Mouse (Mus musculus) macrophage (primary cell): ENCODE results near the gene Nav3. TPM values are rescaled to one million over a fixed set of nuclear protein-coding genes. Genes with fewer than 3 reads are reported as not detected.
"Not testable (repeated sequence)": the region's sequence is repeated elsewhere in the genome, so short reads cannot be mapped to it uniquely, and the experiment has no call there.

Source experiments
- H3K27ac ChIP-seq: fragments of 350-480 bp; formaldehyde crosslinking; 2 replicates; pipeline ENCODE4 v1.9.0; 2021
- H3K36me3 ChIP-seq: fragments of 350-480 bp; formaldehyde crosslinking; 2 replicates; pipeline ENCODE4 v1.9.0; 2021; ENCODE audit errors: inconsistent target
- H3K4me3 ChIP-seq: fragments of 350-480 bp; formaldehyde crosslinking; 2 replicates; pipeline ENCODE4 v1.9.0; 2021; ENCODE audit errors: inconsistent target
- H3K79me2 ChIP-seq: fragments of 350-480 bp; formaldehyde crosslinking; 2 replicates; pipeline ENCODE4 v1.9.0; 2021; ENCODE audit errors: inconsistent target
- WGBS: methylation state at CpG from one replicate; pipeline ENCODE4 v1.1.7; 2026; ENCODE audit warnings: inconsistent platforms; ENCODE audit not compliant: missing documents; 5-methylcytosine and 5-hydroxymethylcytosine counted together
- polyA plus RNA-seq: library from polyadenylated mRNA; stranded (reverse); fragments of 250-400 nt; gene quantifications from 3 replicates; pipeline ENCODE4 v1.2.4, GENCODE M21; 2018; ENCODE audit warnings: inconsistent platforms

Nav3 gene
- polyA plus RNA-seq, 1 experiment from 2014 or later, result not detected

DNA sequence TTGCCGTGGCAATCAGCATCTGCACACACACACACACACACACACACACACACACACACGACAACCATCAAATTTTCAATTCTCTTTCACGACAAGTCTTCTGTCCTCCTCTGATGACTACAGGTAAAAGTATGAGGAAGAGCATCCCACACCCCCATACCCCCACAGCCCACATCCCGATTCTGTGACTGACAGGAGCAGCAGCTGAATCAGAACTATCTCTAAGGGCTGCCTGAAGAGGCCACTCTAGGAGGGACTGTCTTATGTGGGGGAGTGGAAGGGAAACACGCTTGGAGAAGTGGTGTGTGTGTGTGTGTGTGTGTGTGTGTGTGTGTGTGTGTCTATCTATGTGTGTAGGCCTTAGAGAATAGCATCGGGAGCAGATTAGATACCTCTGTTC lies 352.7 kb downstream of the Nav3 start:
- Histone ChIP-seq H3K36me3 (no peaks in the 10 kb centered on the region), H3K4me3 (no peak overlapping the region), H3K79me2 (no peaks in the 10 kb centered on the region), H3K27ac (no peak overlapping the region)
- WGBS, result 94% methylated on average over 3 of the region's 6 CpGs

DNA sequence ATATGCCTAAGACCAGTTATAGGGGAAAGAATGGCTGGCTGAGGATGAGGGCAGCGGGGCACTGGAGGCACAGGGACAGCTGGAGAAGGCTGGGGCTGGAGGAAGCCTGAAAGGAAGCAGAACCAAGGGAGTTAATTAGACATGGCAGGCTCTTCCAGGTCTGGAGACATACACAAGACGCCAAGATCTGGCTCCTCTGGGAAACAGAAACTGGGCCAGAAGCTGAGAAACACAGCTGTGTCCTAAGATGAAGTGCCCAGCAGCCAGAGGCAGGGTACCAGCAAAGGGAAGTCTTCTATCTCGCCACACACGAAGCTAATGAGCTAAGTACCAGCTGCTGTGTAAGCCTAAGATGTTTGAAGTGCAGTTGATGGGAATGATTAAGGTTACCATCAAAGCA lies 353.8 kb downstream of the Nav3 start:
- Histone ChIP-seq H3K4me3 (no peak overlapping the region), H3K27ac (no peak overlapping the region), H3K36me3 (no peaks in the 10 kb centered on the region), H3K79me2 (no peaks in the 10 kb centered on the region)
- 80% methylated on average over 4 of the region's 4 CpGs for WGBS

DNA sequence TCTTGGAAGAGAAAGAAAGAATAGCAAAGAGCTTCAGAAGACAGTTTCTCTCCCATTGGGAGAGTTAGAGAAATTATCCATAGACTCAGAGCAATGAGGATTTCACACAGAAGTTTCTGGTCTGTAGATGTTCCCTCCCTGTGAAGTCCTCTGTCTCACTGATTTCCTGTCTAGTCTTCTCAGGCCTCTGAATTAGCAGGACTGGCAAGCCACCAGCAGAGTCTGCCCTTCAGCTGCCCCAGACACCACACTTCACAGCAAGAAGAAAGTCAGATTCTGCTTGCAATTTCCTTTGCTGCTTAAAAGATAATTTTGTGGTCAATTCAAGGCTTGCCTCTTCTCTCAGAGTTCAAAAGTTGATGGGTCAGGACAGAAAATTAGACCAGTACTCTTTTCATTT lies 361.6 kb downstream of the Nav3 start:
- no peaks in the 10 kb centered on the region for H3K79me2 ChIP-seq
- H3K4me3 ChIP-seq, result no peak overlapping the region
- H3K36me3 ChIP-seq, result no peaks in the 10 kb centered on the region
- no peak overlapping the region for H3K27ac ChIP-seq

DNA sequence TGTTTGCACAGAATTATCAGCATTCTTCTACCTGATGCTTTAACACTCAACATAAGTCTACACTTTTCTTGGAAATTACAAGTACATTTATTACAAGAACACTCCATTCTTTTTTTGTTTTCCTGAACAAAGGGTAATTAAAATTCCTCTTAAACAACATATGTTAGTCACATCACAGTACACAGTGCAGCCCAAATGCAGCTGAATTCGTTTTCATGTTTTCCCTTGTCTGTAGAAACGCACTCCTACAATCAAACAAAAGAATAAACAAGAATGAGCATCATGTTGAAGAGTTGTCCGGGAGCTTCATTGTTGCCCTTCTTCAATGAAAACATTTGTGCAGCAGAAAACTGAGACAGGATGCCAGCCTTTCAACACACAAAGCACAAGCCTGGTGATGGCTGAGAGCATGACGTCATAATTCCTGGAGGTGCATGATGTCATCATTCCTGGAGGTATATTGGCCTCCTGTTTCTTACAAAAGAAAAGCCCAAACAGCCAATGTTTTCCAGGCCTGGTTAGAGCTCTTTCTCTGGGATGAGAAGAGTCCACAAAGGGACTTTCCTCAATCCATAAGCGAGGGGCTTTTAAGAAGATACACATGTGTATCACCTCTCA lies 367.5 kb downstream of the Nav3 start:
- no peaks in the 10 kb centered on the region for H3K79me2 ChIP-seq
- H3K27ac ChIP-seq, result no peak overlapping the region
- WGBS, result 83% methylated on average over 5 of the region's 5 CpGs
- H3K4me3 ChIP-seq, result no peak overlapping the region
- H3K36me3 ChIP-seq, result no peaks in the 10 kb centered on the region

DNA sequence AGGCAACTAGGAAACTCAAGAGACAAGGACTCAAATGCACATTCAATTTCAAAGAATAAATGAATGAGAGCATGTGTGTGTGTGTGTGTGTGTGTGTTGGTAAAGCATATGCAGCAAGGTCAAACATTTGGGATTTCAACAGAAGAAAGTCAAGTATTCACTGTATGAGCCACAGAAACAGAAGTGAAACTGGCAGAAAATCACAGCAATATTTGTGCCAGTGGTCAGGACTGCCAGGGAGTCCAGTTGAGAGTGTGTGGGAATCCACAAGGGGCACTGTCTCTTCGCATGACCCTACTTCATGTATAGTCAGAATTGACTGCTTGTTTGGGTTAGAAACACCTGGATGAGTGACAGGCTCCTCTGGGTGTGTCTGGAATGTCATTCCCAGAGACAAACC lies 370.1 kb downstream of the Nav3 start:
- WGBS, result 50% methylated on average over 1 of the region's 1 CpGs
- H3K27ac ChIP-seq, result no peak overlapping the region
- no peaks in the 10 kb centered on the region for H3K36me3 ChIP-seq
- H3K79me2 ChIP-seq, result no peaks in the 10 kb centered on the region
- H3K4me3 ChIP-seq, result no peak overlapping the region

DNA sequence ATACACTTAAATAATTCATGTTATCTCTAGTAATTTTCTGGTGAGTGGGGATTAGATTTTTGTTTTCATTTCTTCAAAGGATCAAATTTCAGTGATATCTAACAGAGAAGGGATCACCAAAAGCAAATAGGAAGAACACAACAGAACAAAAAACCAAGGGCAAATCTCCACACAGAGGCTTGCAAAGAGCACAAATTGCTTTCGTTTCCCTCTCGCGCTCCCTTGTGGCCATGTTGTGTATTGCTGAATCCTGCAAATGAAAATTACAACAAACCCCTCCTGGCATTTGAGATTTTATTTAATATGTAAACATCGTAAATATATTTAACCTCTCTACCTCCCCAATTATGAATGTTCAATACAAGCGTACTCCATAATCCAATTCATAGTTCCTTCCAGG lies 370.8 kb downstream of the Nav3 start:
- Histone ChIP-seq H3K27ac (no peak overlapping the region), H3K36me3 (no peaks in the 10 kb centered on the region), H3K4me3 (no peak overlapping the region), H3K79me2 (no peaks in the 10 kb centered on the region)
- WGBS, result 1% methylated on average over 5 of the region's 5 CpGs

DNA sequence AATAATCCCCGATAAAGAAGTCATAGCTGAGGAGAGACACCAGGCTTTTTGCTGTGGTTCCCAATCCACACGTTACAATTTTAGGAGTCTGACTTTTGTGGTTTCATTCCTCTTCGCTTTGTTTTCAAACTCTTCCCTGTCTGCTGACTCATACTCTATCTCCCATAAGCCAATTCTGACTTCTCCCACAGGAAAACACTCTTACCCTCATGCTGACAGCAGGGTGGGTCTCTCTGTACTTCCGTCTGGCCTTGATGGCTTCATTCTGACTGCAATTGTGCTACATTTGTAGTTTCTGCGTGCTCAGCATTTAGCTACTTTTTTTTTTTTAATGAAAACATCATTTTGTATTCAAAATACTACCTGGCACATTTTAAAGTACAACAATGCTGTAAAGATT lies 379.4 kb downstream of the Nav3 start:
- Histone ChIP-seq H3K27ac (no peak overlapping the region), H3K36me3 (no peaks in the 10 kb centered on the region), H3K79me2 (no peaks in the 10 kb centered on the region), H3K4me3 (no peak overlapping the region)
- whole genome bisulfite sequencing, result 59% methylated on average over 5 of the region's 5 CpGs

DNA sequence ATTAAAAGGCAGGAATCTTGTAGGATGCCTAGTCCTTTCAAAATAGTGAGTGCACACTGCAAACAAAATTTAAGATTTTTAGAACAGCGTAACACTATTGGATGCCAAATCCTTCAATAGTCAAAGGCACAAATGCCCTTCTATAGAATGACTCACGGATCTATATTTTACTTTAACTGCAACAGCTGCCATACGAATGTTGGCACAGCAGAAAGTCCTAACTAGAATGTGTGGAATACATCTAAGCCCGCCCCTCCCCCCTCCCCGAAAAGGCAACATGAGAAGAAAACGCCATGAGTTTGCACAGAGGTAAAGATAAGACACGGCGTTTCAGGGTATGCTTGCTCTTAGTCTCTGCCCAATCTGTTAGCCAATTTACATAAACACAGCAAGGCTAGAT lies 383.6 kb downstream of the Nav3 start:
- Histone ChIP-seq H3K27ac (no peak overlapping the region), H3K79me2 (no peaks in the 10 kb centered on the region), H3K36me3 (no peaks in the 10 kb centered on the region), H3K4me3 (no peak overlapping the region)
- 92% methylated on average over 8 of the region's 8 CpGs for WGBS

DNA sequence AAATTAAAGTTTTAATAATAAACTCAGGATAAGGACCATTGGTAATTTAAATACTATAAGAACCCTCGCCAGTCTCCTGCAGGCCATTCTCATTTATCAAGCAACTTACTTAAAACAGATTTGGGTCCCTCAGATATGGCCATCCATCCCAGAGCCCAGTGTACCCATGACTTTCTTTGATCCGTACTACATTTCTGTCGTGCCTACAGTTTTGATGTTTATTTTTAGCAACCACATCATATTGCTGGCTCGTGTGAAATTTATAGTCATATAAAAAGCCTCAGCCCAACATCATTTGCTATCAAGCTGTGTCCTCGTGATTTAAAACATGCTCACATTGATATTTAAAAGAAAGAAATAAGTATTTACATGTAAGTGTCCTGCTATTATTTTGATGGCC lies 394.8 kb downstream of the Nav3 start:
- Histone ChIP-seq H3K36me3 (no peaks in the 10 kb centered on the region), H3K27ac (no peak overlapping the region), H3K79me2 (no peaks in the 10 kb centered on the region), H3K4me3 (no peak overlapping the region)
- 82% methylated on average over 5 of the region's 5 CpGs for WGBS

DNA sequence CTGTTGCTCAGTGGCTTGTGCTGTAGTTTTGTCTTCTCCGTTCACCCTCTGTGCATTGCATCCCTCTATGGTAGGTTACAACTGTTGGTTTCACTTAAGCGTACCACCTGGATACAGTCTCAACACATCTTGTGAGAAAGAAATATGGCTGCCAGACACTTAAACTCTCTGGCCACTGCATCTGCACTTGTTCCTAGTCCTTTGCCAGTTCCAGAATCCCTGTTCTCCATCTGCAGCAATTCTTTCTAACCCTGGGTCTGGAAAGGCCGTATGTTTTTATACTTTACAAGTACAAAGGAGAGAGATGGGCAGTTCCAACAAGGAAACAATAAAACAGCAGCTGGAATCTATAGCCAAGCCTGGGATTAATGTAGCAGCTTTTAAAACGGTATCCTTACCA lies 418.5 kb downstream of the Nav3 start:
- H3K27ac ChIP-seq, result no peak overlapping the region

DNA sequence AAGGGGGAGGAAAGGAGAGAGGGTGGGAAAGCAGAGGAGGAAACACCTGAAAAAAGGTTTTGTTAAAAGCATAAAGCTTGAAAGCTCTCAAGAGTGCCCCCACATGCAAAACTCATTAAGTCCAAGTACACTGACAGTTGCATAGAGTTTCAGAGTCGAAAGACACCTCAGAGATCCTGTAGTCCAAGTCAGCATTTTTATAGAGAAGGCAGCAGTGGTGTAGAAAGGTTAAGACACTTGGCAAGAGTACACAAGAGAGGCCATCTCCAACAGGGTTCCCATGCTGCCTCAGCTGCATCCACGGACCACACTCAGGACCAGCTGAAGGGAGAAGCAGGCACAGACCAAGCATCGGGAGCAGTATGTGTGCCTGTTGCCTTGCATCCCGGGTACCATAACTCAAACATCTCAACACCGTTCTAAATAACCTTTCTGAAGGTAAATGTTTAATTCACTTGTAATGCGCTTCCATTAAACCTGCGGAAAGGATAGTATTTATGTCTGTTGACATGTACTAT lies 421.4 kb downstream of the Nav3 start:
- H3K79me2 ChIP-seq, result no peaks in the 10 kb centered on the region
- 90% methylated on average over 7 of the region's 7 CpGs for WGBS
- H3K36me3 ChIP-seq, result no peaks in the 10 kb centered on the region

More for the DNA sequence above, 418.5 kb downstream of the Nav3 start:
- WGBS, result 94% methylated on average over 4 of the region's 4 CpGs
- Histone ChIP-seq H3K79me2 (no peaks in the 10 kb centered on the region), H3K36me3 (no peaks in the 10 kb centered on the region), H3K4me3 (no peak overlapping the region)

DNA sequence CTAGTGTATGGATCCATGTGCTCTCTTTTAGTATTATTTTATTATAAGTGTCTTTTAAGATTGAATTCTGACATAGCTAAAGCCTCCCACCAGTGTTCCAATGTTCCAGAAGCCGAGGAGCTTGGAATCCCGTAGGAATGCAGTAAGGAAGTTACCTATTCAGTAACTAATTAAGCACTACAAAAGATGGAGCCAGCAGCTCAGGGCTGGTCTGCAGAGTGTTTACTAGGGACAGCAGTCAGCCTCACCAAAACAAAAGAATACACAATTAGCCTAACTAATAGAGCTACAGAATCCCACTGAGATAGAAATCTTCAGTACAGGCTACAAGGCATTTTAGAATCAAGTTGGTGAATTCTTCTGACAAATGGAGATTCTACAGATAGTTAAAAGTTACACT lies 431.1 kb downstream of the Nav3 start:
- 93% methylated on average over 2 of the region's 2 CpGs for WGBS
- not testable (repeated sequence) for H3K79me2 ChIP-seq, H3K27ac ChIP-seq, H3K4me3 ChIP-seq, H3K36me3 ChIP-seq

More for the DNA sequence above, 421.4 kb downstream of the Nav3 start:
- Histone ChIP-seq H3K4me3 (no peak overlapping the region), H3K27ac (no peak overlapping the region)

DNA sequence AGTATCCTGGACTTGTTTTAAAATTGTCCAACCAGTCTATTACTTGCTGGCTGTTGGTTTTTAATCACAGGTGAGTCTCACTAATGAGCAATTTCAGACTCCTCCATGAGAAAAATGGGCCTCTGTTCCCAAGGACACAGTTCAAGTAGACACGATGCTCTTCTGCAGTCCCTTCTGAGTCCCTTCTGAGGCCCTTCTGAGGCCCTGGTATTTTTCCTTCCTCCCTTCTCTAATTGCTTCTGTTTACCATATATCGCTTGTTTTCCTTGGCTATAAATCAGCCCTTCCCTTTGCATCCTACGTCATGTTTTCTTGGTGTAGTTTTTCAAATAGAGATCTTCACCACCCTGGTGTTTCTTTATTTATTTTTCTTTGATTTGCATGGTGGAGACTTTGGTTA lies 433.9 kb downstream of the Nav3 start:
- 82% methylated on average over 3 of the region's 3 CpGs for WGBS
- no peaks in the 10 kb centered on the region for H3K36me3 ChIP-seq
- no peak overlapping the region for H3K4me3 ChIP-seq

DNA sequence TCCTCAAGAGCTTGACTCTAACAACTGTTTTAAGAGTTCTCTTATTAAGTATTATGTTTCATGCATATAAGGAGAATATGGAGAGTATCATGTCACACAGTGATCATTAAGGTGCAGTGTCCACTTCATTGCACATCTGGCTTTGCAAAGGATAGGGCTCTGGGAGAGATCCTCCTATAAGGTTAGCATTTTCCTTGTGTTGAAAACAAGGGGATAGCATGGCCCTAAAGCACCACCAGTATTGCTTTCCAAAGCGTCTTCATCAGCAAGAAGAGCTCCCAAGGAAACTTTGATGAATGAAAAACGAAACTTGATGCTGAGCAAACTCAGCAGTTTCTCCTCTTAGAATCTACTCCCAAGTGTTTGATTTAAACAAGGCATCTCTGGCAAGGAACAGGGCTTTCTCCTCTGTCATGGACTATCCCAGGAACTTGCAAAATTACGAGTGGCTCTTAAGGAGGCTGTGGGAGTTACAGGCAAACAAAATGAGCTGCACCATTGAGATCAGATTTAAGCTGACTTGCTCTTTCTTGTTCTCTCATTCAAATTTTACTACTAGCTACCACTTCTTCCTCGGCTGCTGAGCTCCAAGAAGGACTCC lies 436.6 kb downstream of the Nav3 start:
- H3K79me2 ChIP-seq, result no peaks in the 10 kb centered on the region
- 77% methylated on average over 4 of the region's 4 CpGs for WGBS

More for the DNA sequence above, 433.9 kb downstream of the Nav3 start:
- Histone ChIP-seq H3K79me2 (no peaks in the 10 kb centered on the region), H3K27ac (no peak overlapping the region)

DNA sequence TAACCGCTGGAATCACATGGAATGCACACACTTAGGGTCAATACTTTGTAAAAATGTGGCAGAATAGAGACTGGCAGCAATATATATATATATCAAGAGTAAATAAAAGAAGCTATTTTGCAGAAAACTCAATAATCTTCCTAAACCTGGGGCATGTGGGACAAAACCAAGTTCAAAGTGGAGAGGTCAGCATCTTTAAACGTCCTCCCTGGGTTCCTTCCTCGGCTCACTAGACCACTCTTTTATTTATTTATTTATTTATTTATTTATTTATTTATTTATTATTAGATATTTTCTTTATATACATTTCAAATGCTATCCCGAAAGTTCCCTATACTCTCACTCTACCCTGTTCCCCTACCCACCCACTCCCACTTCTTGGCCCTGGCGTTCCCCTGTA lies 454.7 kb downstream of the Nav3 start:
- H3K79me2 ChIP-seq, H3K27ac ChIP-seq, H3K4me3 ChIP-seq, H3K36me3 ChIP-seq: not testable (repeated sequence)
- WGBS, result 88% methylated on average over 5 of the region's 5 CpGs

More for the DNA sequence above, 436.6 kb downstream of the Nav3 start:
- no peak overlapping the region for H3K27ac ChIP-seq
- no peak overlapping the region for H3K4me3 ChIP-seq
- no peaks in the 10 kb centered on the region for H3K36me3 ChIP-seq
